Mouse (Mus musculus) liver, postnatal 0 days (tissue): Measurements from ENCODE around the gene Dtx3.
"Not testable (repeated sequence)": the region's sequence is repeated elsewhere in the genome, so short reads cannot be mapped to it uniquely, and the experiment has no call there.

Source experiments
- CTCF ChIP-seq: sonication (generic); IDR thresholded peaks from 2 replicates; pipeline ENCODE4 v1.5.1; 2016; ENCODE audit warnings: antibody characterized with exemption, low read depth
- EP300 ChIP-seq: IDR thresholded peaks from 2 replicates; pipeline ENCODE4 v1.6.1; 2016; ENCODE audit warnings: antibody characterized with exemption, low read depth, mild to moderate bottlenecking

DNA sequence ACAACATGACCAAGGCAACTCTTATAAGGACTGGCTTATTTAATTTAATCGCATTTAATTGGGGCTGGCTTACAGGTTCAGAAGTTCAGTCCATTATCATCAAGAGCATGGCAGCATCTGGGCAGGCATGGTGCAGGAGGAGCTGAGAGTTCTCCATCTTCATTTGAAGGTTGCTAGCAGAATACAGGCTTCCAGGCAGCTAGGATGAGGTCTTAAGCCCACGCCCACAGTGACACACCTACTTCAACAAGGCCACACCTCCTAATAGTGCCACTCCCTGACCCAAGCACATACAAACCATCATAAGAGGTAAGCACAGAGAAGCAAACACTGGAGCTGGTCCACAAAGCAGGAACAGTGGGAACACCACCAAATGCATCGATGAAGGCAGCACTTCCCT lies 44.3 kb downstream of the Dtx3 start:
- TF ChIP-seq CTCF, EP300: not testable (repeated sequence)
